Mouse (Mus musculus): ENCODE measurements at regions not wholly inside any gene's neighbourhood (a gene's known extent, or its start where the extent isn't known, plus 50 kb on each side); places are given as distances from the start of the nearest gene placed in this dataset.

- no peak for TF ChIP-seq CTCF (IDR thresholded peaks at IDR 0.05; ENCODE audit: low read depth)
- TF ChIP-seq EP300 (IDR thresholded peaks at IDR 0.05; ENCODE audit: low read depth), result no peak
Observed at GRCm38 (mm10) chr3:42199206-42199605, 456.8 kb downstream of the D3Ertd751e start.
